Comparison of ENCODE assay signal across 8 mouse cellular contexts in genomic region chr15:93552169-93552568, GRCm38 (mm10). TPM values are rescaled to one million over a fixed set of nuclear protein-coding genes. Genes with fewer than 3 reads are reported as not detected.
DNase-seq lines count a peak whose midpoint lies in the region; ATAC-seq and TF ChIP-seq lines count a peak whose summit lies in the region.

No protein-coding gene starts in this region.

- H3K4me3 ChIP-seq in forebrain, embryonic 15.5 days: no peak overlapping the region
- no peak overlapping the region for H3K4me3 ChIP-seq in liver, embryonic 14.5 days (ENCODE audit: insufficient read depth in 1 of 2, low read depth in 2 of 2, low read length in 2 of 2)
- H3K4me3 ChIP-seq in neural tube, embryonic 11.5 days (ENCODE audit: low read depth, low read length): no peak overlapping the region

- ATAC-seq in forebrain, embryonic 15.5 days (replicated peaks): peak; percentile 64
- ATAC-seq in inflammation-experienced regulatory T-cells, adult 6 months: peak; percentile 85
- ATAC-seq in liver, embryonic 14.5 days (ENCODE audit: insufficient read depth): peak; percentile 78
- peak; percentile 31 for ATAC-seq in neural tube, embryonic 11.5 days (ENCODE audit: insufficient read depth, low FRiP score, low TSS enrichment)

- no peaks in the 10 kb centered on the region for H3K27me3 ChIP-seq in forebrain, embryonic 15.5 days
- no peaks in the 10 kb centered on the region for H3K27me3 ChIP-seq in liver, embryonic 14.5 days (ENCODE audit: control insufficient read depth, insufficient read depth, low read length)
- no peaks in the 10 kb centered on the region for H3K27me3 ChIP-seq in neural tube, embryonic 11.5 days (ENCODE audit: control insufficient read depth, insufficient read depth, low read length)

- H3K4me1 ChIP-seq in forebrain, embryonic 15.5 days: peaks cover 12% of the 10 kb centered on the region; the same call in 1 of the 2 replicates
- peaks cover 0 to 7% of the 10 kb centered on the region in 2 experiments; a peak in 2 of 4 replicates for H3K4me1 ChIP-seq in liver, embryonic 14.5 days (replicated peaks; ENCODE audit: control insufficient read depth in 2 of 2, insufficient read depth in 2 of 2, low read length in 1 of 2)
- H3K4me1 ChIP-seq in neural tube, embryonic 11.5 days (ENCODE audit: control insufficient read depth, insufficient read depth, low read length): peaks cover 7% of the 10 kb centered on the region; the same call in 1 of the 2 replicates

- peak; percentile 29 for DNase-seq in A20 (ENCODE audit: low read depth, low spot score)
- DNase-seq in adrenal gland, postnatal 25 days: peak; percentile 69
- peak; percentile 47 to 56 (median 53) for DNase-seq in liver, embryonic 14.5 days (ENCODE audit: low read depth in 3 of 3, low spot score in 3 of 3)
- DNase-seq in neural tube, embryonic 11.5 days (ENCODE audit: low spot score): peak; percentile 58
- peak; percentile 48 to 62 for DNase-seq in thymus, postnatal 10 days (ENCODE audit: low spot score in 2 of 2)
- DNase-seq in cerebellum, postnatal 4 days (ENCODE audit: low spot score in 2 of 2): no peak

- no peaks in the 10 kb centered on the region for H3K36me3 ChIP-seq in forebrain, embryonic 15.5 days
- H3K36me3 ChIP-seq in liver, embryonic 14.5 days (replicated peaks; ENCODE audit: control insufficient read depth, insufficient read depth, low read depth): no peaks in the 10 kb centered on the region
- H3K36me3 ChIP-seq in neural tube, embryonic 11.5 days (ENCODE audit: control insufficient read depth, insufficient read depth, low read length): no peaks in the 10 kb centered on the region

- H3K27ac ChIP-seq in forebrain, embryonic 15.5 days (replicated peaks): no peak overlapping the region
- H3K27ac ChIP-seq in liver, embryonic 14.5 days: no peak overlapping the region
- no peak overlapping the region for H3K27ac ChIP-seq in neural tube, embryonic 11.5 days (ENCODE audit: low read depth, low read length)

- no peak for TF ChIP-seq CTCF in liver, embryonic 14.5 days (IDR thresholded peaks at IDR 0.05; ENCODE audit: low read depth)

- no peaks in the 10 kb centered on the region for H3K9me3 ChIP-seq in forebrain, embryonic 15.5 days
- no peaks in the 10 kb centered on the region for H3K9me3 ChIP-seq in liver, embryonic 14.5 days (ENCODE audit: control insufficient read depth, low read length)
- no peaks in the 10 kb centered on the region for H3K9me3 ChIP-seq in neural tube, embryonic 11.5 days (ENCODE audit: control insufficient read depth, low read length)

- 3% methylated on average over 9 of the region's 9 CpGs for whole genome bisulfite sequencing in forebrain, embryonic 15.5 days
- WGBS in liver, embryonic 14.5 days (ENCODE audit: insufficient replicate concordance): 7% methylated on average over 9 of the region's 9 CpGs
- 3% methylated on average over 9 of the region's 9 CpGs for WGBS in neural tube, embryonic 11.5 days

- H3K9ac ChIP-seq in forebrain, embryonic 15.5 days (replicated peaks): no peak overlapping the region
- H3K9ac ChIP-seq in liver, embryonic 14.5 days (replicated peaks): no peak overlapping the region
- H3K9ac ChIP-seq in neural tube, embryonic 11.5 days (ENCODE audit: low read length): no peak overlapping the region

- TF ChIP-seq EP300 in liver, embryonic 14.5 days (IDR thresholded peaks at IDR 0.05; ENCODE audit: low read depth): no peak

- peak overlapping the region; percentile 7; the same call in 1 of the 2 replicates for H3K4me2 ChIP-seq in forebrain, embryonic 15.5 days (replicated peaks)
- H3K4me2 ChIP-seq in liver, embryonic 14.5 days (ENCODE audit: low read depth): peak overlapping the region; percentile 38
- H3K4me2 ChIP-seq in neural tube, embryonic 11.5 days (ENCODE audit: low read depth): no peak overlapping the region

RNA-seq across cellular contexts. Expression of gene Prickle1, which starts 43.5 kb away (rescaled TPM):
- 17.0 and 18.2 TPM in 2 replicates for total RNA-seq in adrenal gland, postnatal 25 days (2021)
- polyA plus RNA-seq in forebrain, embryonic 15.5 days (2015; fragmentation: Nextera tagmentation; extraction: Ambion mirVana): 13.9 and 18.0 TPM in 2 replicates
- 1 to 10 TPM in 1 of 3 experiments, under 1 TPM in 2; 0.45 to 1.5 (median 0.64) TPM for polyA plus RNA-seq in inflammation-experienced regulatory T-cells, adult 6 months (2017; shearing (Covaris generic))
- 1.2 and 1.5 TPM in 2 replicates for polyA plus RNA-seq in liver, embryonic 14.5 days (2012; rRNA removed)
- 3.2 and 3.5 TPM in 2 replicates for polyA plus RNA-seq in liver, embryonic 14.5 days (2014; fragmentation: Nextera tagmentation; extraction: Ambion mirVana)
- 19.9 and 21.8 TPM in 2 replicates for polyA plus RNA-seq in neural tube, embryonic 11.5 days (2014; fragmentation: Nextera tagmentation; extraction: Ambion mirVana)

Comparison
In these comparisons a context has a peak if more than half of its experiments do, and no peak if none do; other contexts are left out.
1. DNase-seq: peak in A20 (single experiment), adrenal gland, postnatal 25 days (single experiment), liver, embryonic 14.5 days (3 of 3), neural tube, embryonic 11.5 days (single experiment) and thymus, postnatal 10 days (2 of 2); none in cerebellum, postnatal 4 days (0 of 2).
2. ATAC-seq: peak in every context shown above with its lines; median percentile 85 in inflammation-experienced regulatory T-cells, adult 6 months; 78 in liver, embryonic 14.5 days; 64 in forebrain, embryonic 15.5 days; 31 in neural tube, embryonic 11.5 days.